Mouse (Mus musculus): ENCODE measurements at regions not wholly inside any gene's neighbourhood (a gene's known extent, or its start where the extent isn't known, plus 50 kb on each side); places are given as distances from the start of the nearest gene placed in this dataset.

DNA sequence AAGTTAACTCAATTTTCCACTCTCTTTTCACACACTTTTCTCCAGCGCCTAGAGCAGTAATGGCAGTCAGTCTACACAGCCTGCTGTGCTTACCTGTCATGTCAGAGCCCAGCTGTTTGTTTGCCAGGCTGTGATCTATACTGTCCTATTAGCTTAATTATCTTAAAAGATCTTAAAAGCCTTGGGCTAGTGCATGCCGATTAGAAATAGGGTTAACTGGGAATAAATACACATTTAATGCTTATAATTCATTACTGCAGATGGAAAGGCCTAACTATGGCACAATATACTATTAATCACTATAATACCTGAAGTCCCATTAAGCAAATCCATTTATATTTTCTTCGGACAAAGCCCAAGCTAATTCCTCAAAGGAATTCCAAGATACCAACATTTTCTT is 523.6 kb upstream of the Adamts16 start:
- ATAC-seq (ENCODE audit: insufficient read depth, low FRiP score, low TSS enrichment) (no peak), DNase-seq (ENCODE audit: low spot score) (no peak)
- H3K9ac ChIP-seq (ENCODE audit: low read length): no peak overlapping the region
- no peaks in the 10 kb centered on the region for H3K36me3 ChIP-seq (ENCODE audit: control insufficient read depth, insufficient read depth, low read length)
- H3K4me2 ChIP-seq (ENCODE audit: low read depth): no peak overlapping the region
- H3K27ac ChIP-seq (ENCODE audit: low read depth, low read length): no peak overlapping the region
- H3K4me1 ChIP-seq (ENCODE audit: control insufficient read depth, insufficient read depth, low read length): no peaks in the 10 kb centered on the region
- WGBS: 79% methylated on average over 3 of the region's 3 CpGs
- H3K27me3 ChIP-seq (ENCODE audit: control insufficient read depth, insufficient read depth, low read length): no peaks in the 10 kb centered on the region
- H3K4me3 ChIP-seq (ENCODE audit: low read depth, low read length): no peak overlapping the region
- H3K9me3 ChIP-seq (ENCODE audit: control insufficient read depth, low read length): no peaks in the 10 kb centered on the region

- H3K4me3 ChIP-seq (ENCODE audit: low read depth, low read length): no peak overlapping the region
- no peak for ATAC-seq (ENCODE audit: insufficient read depth, low FRiP score, low TSS enrichment)
- 87% methylated on average over 5 of the region's 5 CpGs for WGBS
- no peaks in the 10 kb centered on the region for H3K27me3 ChIP-seq (ENCODE audit: control insufficient read depth, insufficient read depth, low read length)
- H3K9me3 ChIP-seq (ENCODE audit: control insufficient read depth, low read length): no peaks in the 10 kb centered on the region
- H3K27ac ChIP-seq (ENCODE audit: low read depth, low read length): no peak overlapping the region
- no peaks in the 10 kb centered on the region for H3K4me1 ChIP-seq (ENCODE audit: control insufficient read depth, insufficient read depth, low read length)
- DNase-seq (ENCODE audit: low spot score): no peak
- no peak overlapping the region for H3K4me2 ChIP-seq (ENCODE audit: low read depth)
- no peak overlapping the region for H3K9ac ChIP-seq (ENCODE audit: low read length)
- H3K36me3 ChIP-seq (ENCODE audit: control insufficient read depth, insufficient read depth, low read length): no peaks in the 10 kb centered on the region
Observed at GRCm38 (mm10) chr13:71362311-71362710, 520.7 kb upstream of the Adamts16 start.

GRCm38 (mm10) chr13:71359112-71359511 is 517.5 kb upstream of the Adamts16 start:
- Histone ChIP-seq H3K9ac (ENCODE audit: low read length) (no peak overlapping the region), H3K4me3 (ENCODE audit: low read depth, low read length) (no peak overlapping the region), H3K4me2 (ENCODE audit: low read depth) (no peak overlapping the region), H3K27me3 (ENCODE audit: control insufficient read depth, insufficient read depth, low read length) (no peaks in the 10 kb centered on the region), H3K4me1 (ENCODE audit: control insufficient read depth, insufficient read depth, low read length) (no peaks in the 10 kb centered on the region), H3K27ac (ENCODE audit: low read depth, low read length) (no peak overlapping the region), H3K9me3 (ENCODE audit: control insufficient read depth, low read length) (no peaks in the 10 kb centered on the region), H3K36me3 (ENCODE audit: control insufficient read depth, insufficient read depth, low read length) (no peaks in the 10 kb centered on the region)
- ATAC-seq (ENCODE audit: insufficient read depth, low FRiP score, low TSS enrichment) (no peak), DNase-seq (ENCODE audit: low spot score) (no peak)
- WGBS: 89% methylated on average over 11 of the region's 11 CpGs

GRCm38 (mm10) chr13:71350787-71351186 is 509.2 kb upstream of the Adamts16 start:
- H3K27ac ChIP-seq (ENCODE audit: low read depth, low read length): no peak overlapping the region
- ATAC-seq (ENCODE audit: insufficient read depth, low FRiP score, low TSS enrichment) (no peak), DNase-seq (ENCODE audit: low spot score) (no peak)
- no peaks in the 10 kb centered on the region for H3K9me3 ChIP-seq (ENCODE audit: control insufficient read depth, low read length)
- no peak overlapping the region for H3K4me3 ChIP-seq (ENCODE audit: low read depth, low read length)
- WGBS: 92% methylated on average over 7 of the region's 7 CpGs
- H3K9ac ChIP-seq (ENCODE audit: low read length): no peak overlapping the region
- H3K27me3 ChIP-seq (ENCODE audit: control insufficient read depth, insufficient read depth, low read length): no peaks in the 10 kb centered on the region
- H3K36me3 ChIP-seq (ENCODE audit: control insufficient read depth, insufficient read depth, low read length): no peaks in the 10 kb centered on the region
- H3K4me1 ChIP-seq (ENCODE audit: control insufficient read depth, insufficient read depth, low read length): no peaks in the 10 kb centered on the region
- H3K4me2 ChIP-seq (ENCODE audit: low read depth): no peak overlapping the region

- no peak overlapping the region for H3K4me2 ChIP-seq (ENCODE audit: low read depth)
- WGBS: 82% methylated on average over 1 of the region's 1 CpGs
- no peaks in the 10 kb centered on the region for H3K27me3 ChIP-seq (ENCODE audit: control insufficient read depth, insufficient read depth, low read length)
- no peak overlapping the region for H3K9ac ChIP-seq (ENCODE audit: low read length)
- no peak overlapping the region for H3K4me3 ChIP-seq (ENCODE audit: low read depth, low read length)
- H3K9me3 ChIP-seq (ENCODE audit: control insufficient read depth, low read length): no peaks in the 10 kb centered on the region
- ATAC-seq (ENCODE audit: insufficient read depth, low FRiP score, low TSS enrichment): no peak
- H3K27ac ChIP-seq (ENCODE audit: low read depth, low read length): no peak overlapping the region
- no peaks in the 10 kb centered on the region for H3K36me3 ChIP-seq (ENCODE audit: control insufficient read depth, insufficient read depth, low read length)
- no peak for DNase-seq (ENCODE audit: low spot score)
- H3K4me1 ChIP-seq (ENCODE audit: control insufficient read depth, insufficient read depth, low read length): no peaks in the 10 kb centered on the region
Observed at GRCm38 (mm10) chr13:71342921-71343320, 501.3 kb upstream of the Adamts16 start.

DNA sequence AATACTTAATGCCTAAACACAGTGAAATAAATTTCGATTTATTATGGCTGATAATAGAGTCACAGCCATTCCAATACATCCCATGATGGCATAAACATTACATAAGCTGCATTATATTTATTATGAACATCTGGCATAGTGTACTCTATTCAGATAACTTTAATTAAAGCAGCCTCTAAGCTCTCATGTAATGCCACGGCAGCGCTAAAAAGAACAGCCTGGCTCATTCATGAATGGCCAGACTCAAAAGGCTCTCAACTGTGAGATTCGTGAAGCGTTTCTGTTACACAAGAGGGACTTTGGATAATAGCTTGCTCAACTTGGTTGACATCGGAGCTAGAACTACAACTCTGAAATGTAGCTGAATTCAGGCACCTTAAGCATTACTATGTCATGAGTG is 497.1 kb upstream of the Adamts16 start:
- no peaks in the 10 kb centered on the region for H3K4me1 ChIP-seq (ENCODE audit: control insufficient read depth, insufficient read depth, low read length)
- H3K9me3 ChIP-seq (ENCODE audit: control insufficient read depth, low read length): no peaks in the 10 kb centered on the region
- H3K9ac ChIP-seq (ENCODE audit: low read length): no peak overlapping the region
- no peak for ATAC-seq (ENCODE audit: insufficient read depth, low FRiP score, low TSS enrichment)
- H3K36me3 ChIP-seq (ENCODE audit: control insufficient read depth, insufficient read depth, low read length): no peaks in the 10 kb centered on the region
- WGBS: 80% methylated on average over 6 of the region's 6 CpGs
- no peak overlapping the region for H3K27ac ChIP-seq (ENCODE audit: low read depth, low read length)
- no peak for DNase-seq (ENCODE audit: low spot score)
- no peak overlapping the region for H3K4me3 ChIP-seq (ENCODE audit: low read depth, low read length)
- no peaks in the 10 kb centered on the region for H3K27me3 ChIP-seq (ENCODE audit: control insufficient read depth, insufficient read depth, low read length)
- no peak overlapping the region for H3K4me2 ChIP-seq (ENCODE audit: low read depth)

GRCm38 (mm10) chr13:71334925-71335324 is 493.3 kb upstream of the Adamts16 start:
- no peaks in the 10 kb centered on the region for H3K9me3 ChIP-seq (ENCODE audit: control insufficient read depth, low read length)
- no peak overlapping the region for H3K9ac ChIP-seq (ENCODE audit: low read length)
- WGBS: 89% methylated on average over 4 of the region's 4 CpGs
- no peaks in the 10 kb centered on the region for H3K36me3 ChIP-seq (ENCODE audit: control insufficient read depth, insufficient read depth, low read length)
- no peaks in the 10 kb centered on the region for H3K27me3 ChIP-seq (ENCODE audit: control insufficient read depth, insufficient read depth, low read length)
- DNase-seq (ENCODE audit: low spot score): no peak
- H3K4me3 ChIP-seq (ENCODE audit: low read depth, low read length): no peak overlapping the region
- no peak overlapping the region for H3K27ac ChIP-seq (ENCODE audit: low read depth, low read length)
- no peak for ATAC-seq (ENCODE audit: insufficient read depth, low FRiP score, low TSS enrichment)
- no peak overlapping the region for H3K4me2 ChIP-seq (ENCODE audit: low read depth)
- no peaks in the 10 kb centered on the region for H3K4me1 ChIP-seq (ENCODE audit: control insufficient read depth, insufficient read depth, low read length)

- Histone ChIP-seq H3K27me3 (ENCODE audit: control insufficient read depth, insufficient read depth, low read length) (no peaks in the 10 kb centered on the region), H3K36me3 (ENCODE audit: control insufficient read depth, insufficient read depth, low read length) (no peaks in the 10 kb centered on the region)
Observed at GRCm38 (mm10) chr13:71333146-71333545, 491.5 kb upstream of the Adamts16 start.

GRCm38 (mm10) chr13:71330321-71330720 is 488.7 kb upstream of the Adamts16 start:
- no peaks in the 10 kb centered on the region for H3K4me1 ChIP-seq (ENCODE audit: control insufficient read depth, insufficient read depth, low read length)
- ATAC-seq (ENCODE audit: insufficient read depth, low FRiP score, low TSS enrichment) (no peak), DNase-seq (ENCODE audit: low spot score) (no peak)
- H3K4me2 ChIP-seq (ENCODE audit: low read depth): no peak overlapping the region
- WGBS: 58% methylated on average over 6 of the region's 6 CpGs
- no peak overlapping the region for H3K9ac ChIP-seq (ENCODE audit: low read length)
- H3K36me3 ChIP-seq (ENCODE audit: control insufficient read depth, insufficient read depth, low read length): no peaks in the 10 kb centered on the region
- no peaks in the 10 kb centered on the region for H3K27me3 ChIP-seq (ENCODE audit: control insufficient read depth, insufficient read depth, low read length)
- H3K27ac ChIP-seq (ENCODE audit: low read depth, low read length): no peak overlapping the region
- no peak overlapping the region for H3K4me3 ChIP-seq (ENCODE audit: low read depth, low read length)
- H3K9me3 ChIP-seq (ENCODE audit: control insufficient read depth, low read length): no peaks in the 10 kb centered on the region

More at GRCm38 (mm10) chr13:71333146-71333545, 491.5 kb upstream of the Adamts16 start:
- H3K27ac ChIP-seq (ENCODE audit: low read depth, low read length): no peak overlapping the region
- H3K9ac ChIP-seq (ENCODE audit: low read length): no peak overlapping the region
- whole genome bisulfite sequencing: 90% methylated on average over 4 of the region's 4 CpGs
- H3K4me2 ChIP-seq (ENCODE audit: low read depth): no peak overlapping the region
- no peaks in the 10 kb centered on the region for H3K4me1 ChIP-seq (ENCODE audit: control insufficient read depth, insufficient read depth, low read length)
- DNase-seq (ENCODE audit: low spot score) (no peak), ATAC-seq (ENCODE audit: insufficient read depth, low FRiP score, low TSS enrichment) (no peak)
- H3K9me3 ChIP-seq (ENCODE audit: control insufficient read depth, low read length): no peaks in the 10 kb centered on the region
- no peak overlapping the region for H3K4me3 ChIP-seq (ENCODE audit: low read depth, low read length)
